Mouse (Mus musculus) kidney, embryonic 15.5 days (tissue): ENCODE measurements at regions not wholly inside any gene's neighbourhood (a gene's known extent, or its start where the extent isn't known, plus 50 kb on each side); places are given as distances from the start of the nearest gene placed in this dataset.
A peak's percentile ranks its signal among the peaks of the same experiment; 100 is the strongest.

Experiments
- ATAC-seq: fragments of 200-750 bp; cut with Nextera tagmentation; replicated peaks from 2 replicates; pipeline ENCODE4 v1.8.0; 2017; ENCODE audit warnings: moderate TSS enrichment; ENCODE audit not compliant: low FRiP score
- H3K27ac ChIP-seq: fragments of 300-500 bp; sonication (generic); 2 replicates; pipeline ENCODE4 v1.5.1; 2015; ENCODE audit warnings: mild to moderate bottlenecking, inconsistent platforms
- H3K27me3 ChIP-seq: fragments of 300-500 bp; sonication (generic); 2 replicates; pipeline ENCODE4 v1.6.1; 2015; ENCODE audit warnings: inconsistent platforms
- H3K36me3 ChIP-seq: fragments of 300-500 bp; sonication (generic); 2 replicates; pipeline ENCODE4 v1.6.1; 2015; ENCODE audit warnings: inconsistent platforms
- H3K4me1 ChIP-seq: fragments of 300-500 bp; sonication (generic); 2 replicates; pipeline ENCODE4 v1.6.1; 2015; ENCODE audit warnings: inconsistent platforms
- H3K4me2 ChIP-seq: fragments of 300-500 bp; sonication (generic); 2 replicates; pipeline ENCODE4 v1.6.1; 2015; ENCODE audit warnings: moderate library complexity, mild to moderate bottlenecking, inconsistent platforms
- H3K4me3 ChIP-seq: fragments of 300-500 bp; sonication (generic); replicated peaks from 2 replicates; pipeline ENCODE4 v1.5.1; 2015; ENCODE audit warnings: mild to moderate bottlenecking, inconsistent platforms
- H3K9ac ChIP-seq: fragments of 300-500 bp; sonication (generic); 2 replicates; pipeline ENCODE4 v1.6.1; 2015; ENCODE audit warnings: mild to moderate bottlenecking, inconsistent platforms
- H3K9me3 ChIP-seq: fragments of 300-500 bp; sonication (generic); replicated peaks from 2 replicates; pipeline ENCODE4 v1.6.1; 2016; ENCODE audit warnings: inconsistent platforms
- WGBS: fragments of 180-500 bp; shearing (Covaris S2); methylation state at CpG from one replicate; pipeline ENCODE4 v1.1.7; 2015; ENCODE audit warnings: mixed read lengths; 5-methylcytosine and 5-hydroxymethylcytosine counted together

- no peaks in the 10 kb centered on the region for H3K36me3 ChIP-seq
- no peak overlapping the region for H3K9ac ChIP-seq
- no peak overlapping the region for H3K4me2 ChIP-seq
- 75% methylated on average over 15 of the region's 15 CpGs for WGBS
- no peak overlapping the region for H3K4me3 ChIP-seq
- no peaks in the 10 kb centered on the region for H3K9me3 ChIP-seq
- H3K27me3 ChIP-seq = peaks cover 4% of the 10 kb centered on the region; the same call in 1 of the 2 replicates
- no peak overlapping the region for H3K27ac ChIP-seq
- ATAC-seq = no peak
- peaks cover 37% of the 10 kb centered on the region for H3K4me1 ChIP-seq
Measured at GRCm38 (mm10) chr4:33582986-33583720, 273.0 kb downstream of the Rngtt start.

DNA sequence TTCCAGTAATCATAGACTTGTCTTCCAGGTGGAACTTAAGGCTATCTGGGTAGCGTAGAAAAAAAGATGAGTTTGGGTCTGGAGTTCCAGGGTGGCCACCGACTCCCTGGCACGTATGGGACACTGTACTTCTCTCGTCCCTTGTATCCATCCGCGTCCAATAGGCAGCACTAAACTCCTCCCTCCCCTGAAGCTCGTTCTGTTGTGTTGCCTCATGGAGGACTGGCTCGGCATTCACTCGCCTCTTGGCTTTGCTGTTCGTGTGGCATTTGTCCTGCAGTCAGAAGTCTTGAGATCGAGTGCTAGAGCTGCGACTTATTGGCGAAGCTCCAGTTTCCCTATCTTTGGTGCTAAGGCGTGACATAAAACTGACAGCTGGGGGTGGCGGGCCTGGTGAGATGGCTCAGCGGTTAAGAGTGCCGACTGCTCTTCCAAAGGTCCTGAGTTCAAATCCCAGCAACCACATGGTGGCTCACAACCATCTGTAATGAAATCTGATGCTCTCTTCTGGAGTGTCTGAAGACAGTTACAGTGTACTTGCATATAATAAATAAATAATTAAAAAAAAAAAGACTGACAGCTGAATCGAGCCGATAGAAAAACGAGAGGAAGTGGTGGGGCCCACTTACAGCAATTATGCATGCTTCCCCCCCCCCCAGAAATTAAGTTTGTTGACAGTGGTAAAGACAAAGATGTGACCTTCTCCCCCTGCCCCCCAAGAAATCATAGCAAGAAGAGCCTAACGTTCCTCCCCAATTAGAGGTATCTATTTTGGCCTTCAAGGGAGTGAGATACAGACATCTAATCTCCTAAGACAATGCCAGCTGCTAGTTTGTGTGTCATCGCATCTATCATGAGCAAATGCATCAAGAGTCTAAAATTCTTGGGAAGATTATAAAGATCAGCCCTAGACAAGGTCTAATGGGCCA, 274.1 kb downstream of the Rngtt start:
- H3K27ac ChIP-seq = no peak overlapping the region
- WGBS = 86% methylated on average over 22 of the region's 22 CpGs
- no peaks in the 10 kb centered on the region for H3K9me3 ChIP-seq
- no peak overlapping the region for H3K4me3 ChIP-seq
- peaks cover 45% of the 10 kb centered on the region for H3K4me1 ChIP-seq
- no peak overlapping the region for H3K4me2 ChIP-seq
- no peak for ATAC-seq
- peaks cover 4% of the 10 kb centered on the region; the same call in 1 of the 2 replicates for H3K27me3 ChIP-seq
- H3K36me3 ChIP-seq = no peaks in the 10 kb centered on the region
- no peak overlapping the region for H3K9ac ChIP-seq

GRCm38 (mm10) chr4:33585821-33586220, 275.7 kb downstream of the Rngtt start:
- no peaks in the 10 kb centered on the region for H3K9me3 ChIP-seq
- WGBS = 76% methylated on average over 6 of the region's 6 CpGs
- H3K27me3 ChIP-seq = peaks cover 7% of the 10 kb centered on the region; the same call in 1 of the 2 replicates
- no peak overlapping the region for H3K9ac ChIP-seq
- no peak overlapping the region for H3K27ac ChIP-seq
- no peak overlapping the region for H3K4me3 ChIP-seq
- H3K4me2 ChIP-seq = no peak overlapping the region
- H3K36me3 ChIP-seq = no peaks in the 10 kb centered on the region
- ATAC-seq = no peak
- peaks cover 45% of the 10 kb centered on the region for H3K4me1 ChIP-seq

DNA sequence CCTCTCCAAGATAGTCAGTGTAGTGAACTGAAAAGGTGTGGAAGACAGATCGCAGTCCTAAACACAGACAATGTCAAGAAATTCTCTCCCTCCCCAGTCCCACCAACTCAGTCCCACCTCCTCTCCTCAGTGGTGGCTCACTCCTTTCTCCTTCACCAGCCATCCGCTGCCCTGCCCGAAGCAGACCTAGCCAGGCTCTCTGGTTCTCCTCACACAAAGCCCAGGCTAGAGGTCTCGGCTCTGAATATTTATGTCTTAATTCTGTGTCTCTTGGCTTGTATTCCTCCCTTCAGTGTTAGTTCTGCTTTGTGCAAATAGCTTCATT, 276.1 kb downstream of the Rngtt start:
- 58% methylated on average over 4 of the region's 4 CpGs for WGBS
- H3K4me3 ChIP-seq = no peak overlapping the region; the same call in 1 of the 2 replicates
- H3K9ac ChIP-seq = no peak overlapping the region
- H3K36me3 ChIP-seq = no peaks in the 10 kb centered on the region
- no peaks in the 10 kb centered on the region for H3K9me3 ChIP-seq
- ATAC-seq = no peak
- peaks cover 5% of the 10 kb centered on the region; the same call in 1 of the 2 replicates for H3K27me3 ChIP-seq
- peaks cover 44% of the 10 kb centered on the region for H3K4me1 ChIP-seq
- H3K4me2 ChIP-seq = peak overlapping the region; percentile 59
- peak overlapping the region; percentile 68; the same call in 1 of the 2 replicates for H3K27ac ChIP-seq

DNA sequence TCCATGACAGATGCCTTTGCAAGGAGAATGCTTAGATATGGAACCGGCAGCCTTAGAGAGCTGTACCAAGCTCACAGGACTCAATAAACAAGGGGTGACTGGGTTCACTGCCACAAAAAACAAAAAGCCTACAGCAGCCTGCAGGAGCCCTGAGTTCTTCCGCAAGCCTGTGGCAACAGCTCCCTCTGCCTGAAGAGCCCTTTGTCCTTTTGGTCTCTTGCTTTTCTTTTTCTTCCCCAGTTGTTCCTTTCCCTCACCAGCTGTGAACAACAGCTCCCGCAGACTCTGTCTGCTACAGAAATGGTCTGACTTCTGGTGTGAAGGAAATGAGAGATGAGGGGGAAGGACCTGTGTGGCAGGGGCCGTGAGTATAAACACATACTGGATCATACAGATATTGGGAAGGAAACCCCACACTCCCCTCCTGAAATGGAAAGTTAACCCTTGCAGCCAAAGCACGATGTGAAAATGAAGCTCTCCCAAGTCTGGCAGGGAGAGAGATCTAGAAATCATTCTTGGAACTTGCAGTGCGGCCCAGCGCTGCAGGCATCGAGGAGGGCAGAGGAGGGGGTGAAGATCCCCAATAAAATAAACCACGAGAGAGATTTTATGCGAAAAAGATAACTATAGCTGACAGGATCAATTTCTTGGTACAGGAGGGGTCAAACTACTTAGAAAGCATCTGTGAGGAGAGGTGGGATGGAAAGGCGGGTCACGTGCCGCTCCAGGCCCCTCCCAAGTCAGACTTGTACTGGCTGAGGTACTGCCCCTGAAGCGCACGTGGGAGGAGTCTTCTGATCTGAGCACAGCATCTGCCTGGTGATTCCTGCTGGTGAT, 276.7 kb downstream of the Rngtt start:
- 8% methylated on average over 15 of the region's 15 CpGs for WGBS
- peak overlapping the region; percentile 68; the same call in 1 of the 2 replicates for H3K27ac ChIP-seq

DNA sequence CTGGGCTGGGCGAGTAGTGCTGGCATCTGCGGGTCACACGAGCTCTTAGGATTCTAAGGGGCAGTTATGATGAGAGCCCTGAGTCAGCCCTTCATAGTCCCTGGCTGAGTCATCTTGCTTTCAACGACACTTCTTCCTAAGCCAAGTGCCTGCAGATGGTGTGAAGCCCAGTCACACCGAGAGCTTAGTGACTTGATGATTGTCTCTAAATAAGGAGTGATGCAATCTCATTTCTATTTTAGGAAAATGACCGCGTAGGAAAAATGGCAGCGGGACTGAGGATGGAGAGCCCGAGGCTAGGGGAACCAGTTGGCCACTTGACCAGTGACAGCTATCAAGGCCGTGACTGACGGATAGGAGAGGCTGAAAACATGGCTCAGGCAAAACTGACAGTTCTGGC, 277.6 kb downstream of the Rngtt start:
- H3K36me3 ChIP-seq = no peaks in the 10 kb centered on the region
- H3K27me3 ChIP-seq = 0 out of 2 replicates have a peak, but pooled peaks cover 4% of the 10 kb centered on the region
- no peak for ATAC-seq
- H3K4me3 ChIP-seq = no peak overlapping the region
- 70% methylated on average over 11 of the region's 11 CpGs for WGBS
- H3K27ac ChIP-seq = no peak overlapping the region
- peaks cover 35% of the 10 kb centered on the region for H3K4me1 ChIP-seq
- H3K4me2 ChIP-seq = peak overlapping the region; percentile 59; the same call in 1 of the 2 replicates
- 0 out of 2 replicates have a peak, but pooled peaks cover 5% of the 10 kb centered on the region for H3K9me3 ChIP-seq
- H3K9ac ChIP-seq = no peak overlapping the region

More for the DNA sequence above, 276.7 kb downstream of the Rngtt start:
- 0 out of 2 replicates have a peak, but pooled peaks cover under 1% of the 10 kb centered on the region for H3K9me3 ChIP-seq
- peak overlapping the region; percentile 33 for H3K4me3 ChIP-seq
- ATAC-seq = peak; percentile 84
- H3K4me1 ChIP-seq = peaks cover 40% of the 10 kb centered on the region
- no peaks in the 10 kb centered on the region for H3K36me3 ChIP-seq
- peak overlapping the region; percentile 59 for H3K4me2 ChIP-seq
- 0 out of 2 replicates have a peak, but pooled peaks cover 4% of the 10 kb centered on the region for H3K27me3 ChIP-seq
- peak overlapping the region; percentile 23; the same call in 1 of the 2 replicates for H3K9ac ChIP-seq

GRCm38 (mm10) chr4:33588127-33588526, 278.0 kb downstream of the Rngtt start:
- 87% methylated on average over 5 of the region's 5 CpGs for WGBS
- no peak overlapping the region for H3K4me3 ChIP-seq

GRCm38 (mm10) chr4:33589207-33589606, 279.1 kb downstream of the Rngtt start:
- Histone ChIP-seq H3K36me3 (no peaks in the 10 kb centered on the region), H3K4me2 (peak overlapping the region; percentile 46), H3K9ac (no peak overlapping the region), H3K4me3 (no peak overlapping the region), H3K27ac (no peak overlapping the region), H3K27me3 (0 out of 2 replicates have a peak, but pooled peaks cover 4% of the 10 kb centered on the region), H3K4me1 (peaks cover 32% of the 10 kb centered on the region), H3K9me3 (0 out of 2 replicates have a peak, but pooled peaks cover 5% of the 10 kb centered on the region)
- peak; percentile 30; the same call in 1 of the 2 replicates for ATAC-seq
- WGBS = 6% methylated on average over 8 of the region's 8 CpGs

More at GRCm38 (mm10) chr4:33588127-33588526, 278.0 kb downstream of the Rngtt start:
- Histone ChIP-seq H3K27ac (no peak overlapping the region), H3K4me1 (peaks cover 32% of the 10 kb centered on the region), H3K9ac (no peak overlapping the region), H3K27me3 (0 out of 2 replicates have a peak, but pooled peaks cover 4% of the 10 kb centered on the region), H3K4me2 (no peak overlapping the region), H3K9me3 (0 out of 2 replicates have a peak, but pooled peaks cover 5% of the 10 kb centered on the region), H3K36me3 (no peaks in the 10 kb centered on the region)
- no peak for ATAC-seq

GRCm38 (mm10) chr4:33594997-33595657, 285.0 kb downstream of the Rngtt start:
- Histone ChIP-seq H3K4me1 (no peaks in the 10 kb centered on the region), H3K27ac (no peak overlapping the region), H3K4me3 (no peak overlapping the region), H3K36me3 (no peaks in the 10 kb centered on the region), H3K4me2 (no peak overlapping the region), H3K9me3 (0 out of 2 replicates have a peak, but pooled peaks cover 5% of the 10 kb centered on the region), H3K9ac (no peak overlapping the region), H3K27me3 (0 out of 2 replicates have a peak, but pooled peaks cover 1% of the 10 kb centered on the region)
- ATAC-seq = no peak
- WGBS = 49% methylated on average over 11 of the region's 11 CpGs

DNA sequence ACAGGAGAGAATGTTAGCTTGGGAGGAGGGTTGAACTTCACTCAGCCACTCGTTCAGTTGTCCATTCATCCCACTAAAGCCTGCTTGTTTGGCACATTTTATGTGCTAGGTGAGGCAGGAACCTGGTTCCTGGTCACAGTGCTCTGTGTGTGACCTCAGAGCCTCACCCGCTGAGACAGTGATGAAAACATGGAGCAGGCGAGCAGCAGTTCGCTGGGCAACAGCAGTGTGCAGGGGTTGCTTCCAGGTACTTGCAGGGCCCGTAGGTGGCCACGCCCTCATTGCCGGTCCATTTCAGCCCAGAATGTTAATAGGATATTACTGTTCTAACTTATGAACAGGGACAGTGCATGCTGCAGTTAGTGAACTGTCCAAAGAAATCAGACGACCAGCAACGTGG, 285.7 kb downstream of the Rngtt start:
- WGBS = 73% methylated on average over 9 of the region's 9 CpGs
- no peak for ATAC-seq
- Histone ChIP-seq H3K4me1 (0 out of 2 replicates have a peak, but pooled peaks cover 1% of the 10 kb centered on the region), H3K9me3 (0 out of 2 replicates have a peak, but pooled peaks cover 5% of the 10 kb centered on the region), H3K27me3 (no peaks in the 10 kb centered on the region), H3K27ac (no peak overlapping the region), H3K36me3 (no peaks in the 10 kb centered on the region), H3K4me2 (no peak overlapping the region), H3K9ac (no peak overlapping the region), H3K4me3 (no peak overlapping the region)
